Mouse (Mus musculus) cerebellum, postnatal 14 days (tissue): ENCODE data around the gene Itgb3bp.

Source experiments
- DNase-seq, 2 experiments: peaks; one replicate each; pipeline ENCODE4 v3.0.0; 2021; ENCODE audit warnings: mixed read lengths in 2 of 2

Itgb3bp gene

GRCm38 (mm10) chr4:99717905-99718304 is 211.7 kb downstream of the Itgb3bp start:
- DNase-seq = no peak

GRCm38 (mm10) chr4:99715783-99716416 is 213.7 kb downstream of the Itgb3bp start:
- DNase-seq = no peak
